Mouse (Mus musculus) stomach, embryonic 16.5 days (tissue): ENCODE measurements around the gene Tspan2. TPM values are rescaled to one million over a fixed set of nuclear protein-coding genes. Genes with fewer than 3 reads are reported as not detected.

Experiments used
- ATAC-seq: fragments of 200-750 bp; cut with Nextera tagmentation; 2 replicates; pipeline ENCODE4 v1.8.0; 2017; ENCODE audit warnings: moderate number of reproducible peaks, moderate TSS enrichment; ENCODE audit not compliant: insufficient read depth, low FRiP score
- H3K27ac ChIP-seq: fragments of 300-500 bp; sonication (generic); 2 replicates; pipeline ENCODE4 v1.5.1; 2014; ENCODE audit warnings: low read length
- H3K27me3 ChIP-seq: fragments of 300-500 bp; sonication (generic); 2 replicates; pipeline ENCODE4 v1.6.1; 2014; ENCODE audit warnings: low read length, control low read depth, mixed read lengths; ENCODE audit not compliant: control insufficient read depth, insufficient read depth
- H3K36me3 ChIP-seq: fragments of 300-500 bp; sonication (generic); 2 replicates; pipeline ENCODE4 v1.6.1; 2014; ENCODE audit warnings: low read length; ENCODE audit not compliant: control insufficient read depth, insufficient read depth
- H3K4me1 ChIP-seq: fragments of 300-500 bp; sonication (generic); 2 replicates; pipeline ENCODE4 v1.6.1; 2014; ENCODE audit warnings: low read length, control low read depth, mixed read lengths; ENCODE audit not compliant: control insufficient read depth, insufficient read depth
- H3K4me2 ChIP-seq: fragments of 300-500 bp; sonication (generic); 2 replicates; pipeline ENCODE4 v1.6.1; 2014; ENCODE audit warnings: low read depth, low read length, mixed read lengths
- H3K4me3 ChIP-seq: fragments of 300-500 bp; sonication (generic); replicated peaks from 2 replicates; pipeline ENCODE4 v1.5.1; 2014; ENCODE audit warnings: mild to moderate bottlenecking, low read length
- H3K9ac ChIP-seq: fragments of 300-500 bp; sonication (generic); 2 replicates; pipeline ENCODE4 v1.6.1; 2014; ENCODE audit warnings: low read length
- H3K9me3 ChIP-seq: fragments of 300-500 bp; sonication (generic); replicated peaks from 2 replicates; pipeline ENCODE4 v1.6.1; 2016; ENCODE audit warnings: low read length, control low read depth; ENCODE audit not compliant: control insufficient read depth
- WGBS: fragments of 180-500 bp; shearing (Covaris S2); extraction: QIAGEN DNeasy Blood & Tissue Kit; methylation state at CpG from one replicate; pipeline ENCODE4 v1.1.7; 2014; 5-methylcytosine and 5-hydroxymethylcytosine counted together
- polyA plus RNA-seq: library from polyadenylated mRNA; unstranded; fragments of >200 nt; fragmentation: Nextera tagmentation; extraction: Ambion mirVana; gene quantifications from 2 replicates; pipeline ENCODE4 v1.2.1, GENCODE M21; 2015

Tspan2 gene
- polyA plus RNA-seq, 1 experiment from 2014 or later = 26.3 TPM

DNA sequence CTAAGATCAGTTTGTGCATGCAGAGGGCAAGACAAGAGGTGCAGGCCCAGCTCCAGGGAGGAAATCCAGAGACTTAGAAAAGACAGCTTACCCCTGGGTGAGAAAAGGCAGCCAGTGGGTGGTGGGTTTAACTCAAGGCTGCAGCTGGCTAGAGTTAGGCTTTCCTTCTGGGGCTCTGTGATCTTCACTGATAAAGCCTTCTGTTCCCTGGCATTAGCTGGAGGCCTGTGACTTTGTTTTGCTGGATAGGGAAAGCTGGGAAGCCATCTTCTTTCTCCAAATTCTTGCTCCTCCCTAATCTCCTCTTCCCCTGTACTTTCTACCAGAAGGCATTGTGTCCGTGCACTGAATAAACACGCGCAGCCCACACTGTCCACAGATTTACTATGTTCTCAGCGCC lies 8.4 kb downstream of the Tspan2 start:
- 0 out of 2 replicates have a peak, but pooled peaks have one; percentile 10 for ATAC-seq
- H3K4me2 ChIP-seq = no peak overlapping the region
- H3K9ac ChIP-seq = no peak overlapping the region; the same call in 1 of the 2 replicates
- H3K36me3 ChIP-seq = no peaks in the 10 kb centered on the region
- no peaks in the 10 kb centered on the region for H3K27me3 ChIP-seq
- 47% methylated on average over 4 of the region's 4 CpGs for WGBS
- peak overlapping the region; percentile 80 for H3K27ac ChIP-seq
- no peak overlapping the region for H3K4me3 ChIP-seq
- peaks cover 23% of the 10 kb centered on the region for H3K4me1 ChIP-seq
- no peaks in the 10 kb centered on the region for H3K9me3 ChIP-seq

DNA sequence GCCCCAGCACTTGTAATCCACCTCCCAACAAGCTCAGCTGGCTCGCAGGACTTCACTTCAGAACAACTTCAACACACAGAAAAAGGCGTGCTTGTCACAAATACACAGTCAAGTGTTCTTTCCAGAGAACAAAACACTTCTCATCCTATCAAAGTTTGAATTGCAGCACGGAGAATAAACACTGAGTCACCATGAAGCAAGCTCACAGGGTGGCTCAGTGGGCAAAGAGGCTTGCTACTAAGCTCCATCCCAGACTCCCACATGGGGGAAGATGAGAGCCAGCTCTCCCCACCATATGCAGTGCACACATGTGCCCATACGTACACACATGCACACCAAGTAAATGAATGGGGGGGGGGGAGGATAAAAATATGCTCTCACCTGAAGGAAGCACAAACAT lies 8.9 kb downstream of the Tspan2 start:
- ATAC-seq = peak; percentile 44; the same call in 1 of the 2 replicates

DNA sequence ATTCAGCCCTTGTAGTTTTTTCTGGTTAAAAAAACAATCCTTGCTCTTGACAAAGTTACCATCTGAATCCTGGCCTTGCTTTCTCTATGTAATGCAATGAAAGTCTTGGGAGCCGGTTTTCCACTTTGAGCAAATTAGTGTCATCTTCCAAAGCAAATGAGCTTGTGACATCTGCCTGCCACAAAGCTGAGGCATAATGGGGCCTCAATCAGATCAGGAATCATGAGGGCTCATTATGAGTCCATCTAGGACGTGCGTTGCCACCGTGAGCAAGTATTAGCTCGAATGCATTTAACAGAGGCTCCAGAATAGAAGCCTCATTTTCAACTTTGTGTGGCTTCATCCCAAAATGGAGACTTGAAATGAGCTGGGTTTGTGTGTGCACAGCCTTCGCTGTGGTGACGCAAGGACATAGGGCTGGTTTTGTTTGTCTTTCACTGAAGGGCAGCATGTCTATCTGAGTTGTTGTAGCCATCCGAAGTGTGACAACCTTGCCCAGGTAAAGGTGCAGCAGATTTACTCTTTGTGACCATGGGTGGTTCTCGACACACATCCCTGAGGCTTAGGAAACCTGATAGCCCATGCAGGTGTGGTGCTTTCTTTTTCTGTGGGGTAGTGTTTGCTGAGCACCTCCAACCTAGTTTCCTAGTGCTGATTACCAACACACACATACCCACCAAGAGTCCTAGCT lies 9.6 kb downstream of the Tspan2 start:
- Histone ChIP-seq H3K4me2 (no peak overlapping the region), H3K4me1 (peaks cover 17% of the 10 kb centered on the region), H3K27ac (peak overlapping the region; percentile 80), H3K27me3 (no peaks in the 10 kb centered on the region), H3K9me3 (no peaks in the 10 kb centered on the region), H3K4me3 (no peak overlapping the region), H3K9ac (no peak overlapping the region), H3K36me3 (no peaks in the 10 kb centered on the region)
- peak; percentile 44; the same call in 1 of the 2 replicates for ATAC-seq
- 70% methylated on average over 9 of the region's 9 CpGs for WGBS

More for the DNA sequence above, 8.9 kb downstream of the Tspan2 start:
- Histone ChIP-seq H3K27ac (peak overlapping the region; percentile 80), H3K9me3 (no peaks in the 10 kb centered on the region), H3K4me3 (no peak overlapping the region), H3K36me3 (no peaks in the 10 kb centered on the region), H3K4me2 (no peak overlapping the region), H3K9ac (no peak overlapping the region; the same call in 1 of the 2 replicates), H3K27me3 (no peaks in the 10 kb centered on the region), H3K4me1 (peaks cover 18% of the 10 kb centered on the region)
- 48% methylated on average over 4 of the region's 4 CpGs for WGBS

DNA sequence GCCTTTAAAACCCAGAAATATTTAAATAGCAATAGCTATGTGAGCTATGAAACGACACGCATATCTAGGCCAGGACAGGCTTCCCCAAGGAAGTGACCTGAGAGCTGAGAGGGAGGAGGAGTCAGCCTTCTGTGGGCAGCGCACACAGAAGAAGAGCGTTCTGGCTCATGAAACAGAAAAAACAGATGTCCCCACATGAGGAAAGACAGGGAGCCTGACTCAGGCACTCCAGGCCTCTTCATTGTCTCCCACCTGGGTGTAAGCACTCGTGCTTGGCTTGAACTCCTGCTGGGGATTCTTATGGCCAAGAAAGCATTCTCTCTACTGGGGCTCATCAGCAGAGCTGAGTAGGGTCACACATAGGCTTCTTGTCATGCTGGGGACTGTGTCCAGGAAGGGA lies 10.3 kb downstream of the Tspan2 start:
- H3K9me3 ChIP-seq = no peaks in the 10 kb centered on the region
- peak overlapping the region; percentile 72 for H3K27ac ChIP-seq
- no peak overlapping the region for H3K4me3 ChIP-seq
- WGBS = 32% methylated on average over 5 of the region's 5 CpGs
- peaks cover 14% of the 10 kb centered on the region for H3K4me1 ChIP-seq
- H3K27me3 ChIP-seq = no peaks in the 10 kb centered on the region
- ATAC-seq = no peak
- H3K4me2 ChIP-seq = no peak overlapping the region
- H3K9ac ChIP-seq = no peak overlapping the region
- H3K36me3 ChIP-seq = no peaks in the 10 kb centered on the region

DNA sequence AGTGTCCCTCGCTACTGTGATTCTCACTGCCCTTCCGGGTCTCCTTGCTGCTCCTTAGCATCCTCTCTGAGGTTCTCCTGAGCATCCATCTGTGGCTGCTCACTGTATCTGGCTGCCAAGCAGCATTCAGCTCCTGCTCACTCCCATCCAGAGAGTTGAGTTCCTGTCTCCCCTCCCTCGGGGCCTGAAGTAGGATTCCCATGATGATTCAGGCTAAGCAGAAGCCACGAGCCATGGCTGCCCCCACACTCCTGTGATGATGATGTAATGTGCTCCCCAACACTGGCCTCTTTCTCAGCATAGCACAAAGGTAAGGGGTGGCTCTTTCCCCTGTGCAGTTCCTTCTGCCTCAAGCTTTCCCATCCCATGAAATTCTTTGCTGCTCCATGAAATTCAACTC lies 11.8 kb downstream of the Tspan2 start:
- Histone ChIP-seq H3K9me3 (no peaks in the 10 kb centered on the region), H3K4me3 (no peak overlapping the region), H3K4me1 (peaks cover 14% of the 10 kb centered on the region), H3K9ac (no peak overlapping the region), H3K4me2 (no peak overlapping the region), H3K27ac (no peak overlapping the region), H3K36me3 (peaks cover 3% of the 10 kb centered on the region; the same call in 1 of the 2 replicates), H3K27me3 (no peaks in the 10 kb centered on the region)
- WGBS = 74% methylated on average over 4 of the region's 4 CpGs
- ATAC-seq = no peak

DNA sequence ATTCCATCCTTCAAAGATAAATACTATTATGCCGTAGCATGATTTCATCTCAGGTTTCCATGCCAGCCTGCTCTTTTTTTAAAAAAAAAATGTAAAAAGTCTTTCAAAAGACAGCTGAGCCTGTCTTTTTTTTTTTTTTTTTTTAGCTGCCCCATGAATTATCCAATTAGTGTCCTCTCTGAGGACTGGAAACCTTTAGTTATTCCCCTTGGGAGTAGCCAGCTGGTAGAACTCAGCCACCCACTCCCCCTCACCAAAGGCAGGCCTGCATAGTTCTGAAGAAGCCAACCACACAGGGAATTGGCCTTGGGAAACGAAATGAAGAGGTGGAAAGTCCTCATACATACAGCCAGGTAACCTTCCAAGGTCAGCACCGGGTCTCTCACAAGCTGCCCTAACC lies 13.7 kb downstream of the Tspan2 start:
- ATAC-seq = no peak
- 67% methylated on average over 3 of the region's 3 CpGs for WGBS
- H3K4me2 ChIP-seq = no peak overlapping the region
- no peak overlapping the region for H3K4me3 ChIP-seq
- H3K4me1 ChIP-seq = peaks cover 11% of the 10 kb centered on the region
- no peak overlapping the region for H3K9ac ChIP-seq
- no peak overlapping the region for H3K27ac ChIP-seq
- peaks cover 3% of the 10 kb centered on the region; the same call in 1 of the 2 replicates for H3K36me3 ChIP-seq
- no peaks in the 10 kb centered on the region for H3K27me3 ChIP-seq
- H3K9me3 ChIP-seq = no peaks in the 10 kb centered on the region

DNA sequence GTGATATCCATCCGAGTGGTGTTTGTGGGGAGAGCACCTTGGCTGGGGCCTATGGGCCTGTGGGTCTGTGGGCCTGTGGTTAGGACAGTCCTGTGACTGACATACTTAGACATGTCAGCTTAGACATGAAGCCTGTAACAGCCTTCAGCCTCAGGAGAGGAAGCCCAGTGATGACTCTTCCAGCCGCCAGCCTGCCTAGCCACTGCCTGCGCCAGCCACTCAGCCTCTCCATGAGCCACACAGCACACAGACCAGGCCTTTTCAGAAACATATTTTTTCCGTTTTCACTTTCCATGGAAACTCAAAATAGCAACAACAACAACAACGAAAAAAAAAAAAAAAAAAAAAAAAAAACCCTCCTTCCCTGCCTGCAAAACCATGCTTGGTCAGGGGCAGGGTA lies 14.4 kb downstream of the Tspan2 start:
- no peaks in the 10 kb centered on the region for H3K27me3 ChIP-seq
- ATAC-seq = no peak
- no peak overlapping the region for H3K4me3 ChIP-seq
- 81% methylated on average over 5 of the region's 5 CpGs for WGBS
- no peak overlapping the region for H3K4me2 ChIP-seq
- peaks cover 3% of the 10 kb centered on the region; the same call in 1 of the 2 replicates for H3K36me3 ChIP-seq
- no peak overlapping the region for H3K9ac ChIP-seq
- no peaks in the 10 kb centered on the region for H3K9me3 ChIP-seq
- H3K27ac ChIP-seq = no peak overlapping the region
- H3K4me1 ChIP-seq = peaks cover 9% of the 10 kb centered on the region

DNA sequence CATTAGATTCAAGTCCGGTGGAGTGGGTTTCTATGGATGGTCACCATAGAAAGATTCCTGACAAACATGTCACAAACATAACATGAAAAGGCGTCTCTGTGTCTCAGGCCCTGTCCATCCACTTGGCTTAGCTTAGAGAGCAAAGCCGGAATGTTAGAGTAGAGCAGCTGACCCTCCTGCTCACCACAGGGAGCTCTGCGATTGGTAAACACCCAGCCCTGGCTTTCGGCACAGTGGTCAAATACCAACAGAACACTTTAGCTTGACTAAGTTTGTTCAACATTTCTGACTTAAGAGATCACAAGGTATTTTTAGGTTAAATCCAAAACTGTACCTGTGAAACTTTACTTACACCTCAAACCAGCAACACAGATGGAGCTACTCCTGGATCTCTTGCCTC lies 16.8 kb downstream of the Tspan2 start:
- no peak overlapping the region for H3K4me2 ChIP-seq
- no peak overlapping the region for H3K9ac ChIP-seq
- H3K27ac ChIP-seq = no peak overlapping the region
- H3K4me1 ChIP-seq = no peaks in the 10 kb centered on the region
- H3K36me3 ChIP-seq = peaks cover 3% of the 10 kb centered on the region; the same call in 1 of the 2 replicates
- no peaks in the 10 kb centered on the region for H3K9me3 ChIP-seq
- no peak overlapping the region for H3K4me3 ChIP-seq
- 80% methylated on average over 5 of the region's 5 CpGs for WGBS
- no peak for ATAC-seq
- H3K27me3 ChIP-seq = no peaks in the 10 kb centered on the region

DNA sequence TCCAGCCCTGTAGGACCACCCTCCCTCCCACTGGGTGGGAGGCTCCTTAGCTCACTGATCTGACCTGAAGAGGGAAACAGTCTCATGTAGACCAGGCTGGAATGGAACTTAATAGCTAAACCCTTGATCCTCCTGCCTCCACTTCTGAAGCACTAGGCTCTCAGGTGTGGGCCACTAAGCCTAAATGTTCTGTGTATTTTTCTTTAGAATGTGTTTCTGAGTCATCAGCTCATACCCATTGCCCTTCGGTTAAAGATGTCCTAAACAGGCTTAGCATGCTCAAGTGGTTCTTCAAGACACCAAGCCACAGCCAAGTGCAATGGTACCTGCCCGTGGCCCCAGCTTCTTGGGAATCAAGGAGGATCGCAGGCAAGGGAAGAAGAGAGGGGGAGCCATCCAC lies 17.2 kb downstream of the Tspan2 start:
- H3K4me2 ChIP-seq = no peak overlapping the region
- H3K27ac ChIP-seq = no peak overlapping the region

More for the DNA sequence above, 17.2 kb downstream of the Tspan2 start:
- no peak overlapping the region for H3K4me3 ChIP-seq
- no peaks in the 10 kb centered on the region for H3K27me3 ChIP-seq
- peaks cover 3% of the 10 kb centered on the region; the same call in 1 of the 2 replicates for H3K36me3 ChIP-seq
- no peaks in the 10 kb centered on the region for H3K9me3 ChIP-seq
- H3K4me1 ChIP-seq = no peaks in the 10 kb centered on the region
- H3K9ac ChIP-seq = no peak overlapping the region
- WGBS = 91% methylated on average over 3 of the region's 3 CpGs
- ATAC-seq = no peak
